Mouse (Mus musculus): ENCODE measurements around the gene Ttc30a2.
"Not testable (repeated sequence)": the region's sequence is repeated elsewhere in the genome, so short reads cannot be mapped to it uniquely, and the experiment has no call there.

Gene Ttc30a2

DNA sequence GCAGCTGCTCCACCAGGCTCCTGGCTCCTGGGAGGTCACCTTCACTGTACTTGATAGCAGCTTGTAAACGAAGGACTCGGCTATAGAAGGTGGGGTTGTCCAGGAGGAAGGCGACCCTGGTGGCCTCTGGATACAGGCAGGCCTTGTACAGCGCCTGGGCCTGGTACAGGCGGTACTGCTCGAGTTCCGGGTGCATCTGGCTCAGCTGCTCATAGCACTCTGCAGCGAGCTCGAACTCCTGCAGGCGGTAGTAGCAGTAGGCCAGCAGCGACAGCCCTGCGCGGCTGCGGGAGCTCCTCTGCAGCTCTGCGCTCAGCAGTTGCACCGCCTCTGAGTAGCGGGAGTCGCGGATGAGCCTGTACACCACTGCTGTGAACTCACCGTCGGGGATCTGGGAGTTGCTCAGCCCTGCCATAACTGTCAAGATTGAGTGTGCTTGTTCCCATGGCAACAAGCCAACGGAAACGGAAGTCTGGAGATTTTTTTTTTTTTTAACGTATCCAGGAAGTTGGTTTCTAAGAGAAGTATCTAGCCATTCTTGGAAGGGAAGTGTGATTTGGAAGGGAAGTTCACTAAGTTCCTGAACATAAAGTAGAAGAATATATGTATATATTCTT, at the start of gene Ttc30a2:
Gene Ttc30a2 (minus strand): TSS at position 419 of the 617 bp plus-strand sequence.
- not testable (repeated sequence) for DNase-seq

DNA sequence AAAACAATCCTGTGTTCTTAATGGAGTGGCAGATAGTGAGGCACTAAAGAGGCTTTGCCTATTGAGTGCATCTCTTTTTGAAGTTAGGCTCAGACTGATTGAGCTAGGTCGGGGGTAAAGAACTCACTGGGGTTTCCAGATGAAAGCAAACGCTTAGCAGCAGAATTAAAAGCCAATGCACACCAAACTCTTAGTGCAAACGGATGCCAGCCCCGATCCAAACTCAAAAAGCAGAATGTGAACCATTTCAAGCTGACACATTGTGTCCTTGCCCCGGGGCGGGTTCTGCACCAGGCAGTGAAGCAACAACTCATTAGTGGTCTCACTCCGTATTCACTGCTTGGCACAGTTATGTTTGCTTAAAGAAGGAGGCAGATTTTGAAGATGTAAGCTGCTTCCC, 38.9 kb upstream of the Ttc30a2 start:
- DNase-seq: no peak

DNA sequence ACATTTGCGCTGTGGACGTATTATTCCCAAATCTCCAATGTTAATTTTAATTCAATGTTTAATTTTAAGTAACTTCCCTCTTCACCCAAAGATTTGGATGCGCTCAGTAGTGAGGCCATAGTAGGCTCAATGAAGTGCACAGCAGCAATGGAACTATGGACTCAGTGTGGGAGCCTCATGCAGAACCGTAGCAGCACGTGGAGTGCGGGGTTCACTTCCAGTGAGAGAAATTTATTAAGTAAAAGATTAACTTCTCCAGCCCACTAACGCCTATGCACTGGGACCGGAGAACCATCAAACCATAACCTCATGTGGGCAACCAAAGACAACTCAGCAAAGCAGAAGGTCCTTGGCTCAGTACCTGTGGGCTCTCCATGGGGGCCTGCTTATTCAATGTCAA, 38.2 kb upstream of the Ttc30a2 start:
- DNase-seq: no peak

DNA sequence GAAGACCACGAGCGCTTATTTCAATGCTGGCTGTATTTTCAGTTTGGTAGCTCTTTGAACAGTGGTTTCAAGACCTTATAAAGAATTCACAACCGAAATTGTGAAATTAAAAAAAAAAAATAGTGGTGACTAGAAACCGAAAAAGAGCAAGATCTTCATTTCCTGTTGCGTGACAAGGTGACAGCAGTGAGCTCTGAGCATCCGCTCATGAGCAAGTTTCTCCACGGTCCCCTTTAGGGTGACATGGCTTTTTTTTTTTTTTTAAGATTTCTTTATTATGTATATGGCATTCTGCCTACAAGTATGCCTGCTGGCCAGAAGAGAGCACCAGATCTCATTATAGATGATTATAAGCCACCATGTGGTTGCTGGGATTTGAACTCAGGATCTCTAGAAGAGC, 37.5 kb upstream of the Ttc30a2 start:
- DNase-seq: no peak

DNA sequence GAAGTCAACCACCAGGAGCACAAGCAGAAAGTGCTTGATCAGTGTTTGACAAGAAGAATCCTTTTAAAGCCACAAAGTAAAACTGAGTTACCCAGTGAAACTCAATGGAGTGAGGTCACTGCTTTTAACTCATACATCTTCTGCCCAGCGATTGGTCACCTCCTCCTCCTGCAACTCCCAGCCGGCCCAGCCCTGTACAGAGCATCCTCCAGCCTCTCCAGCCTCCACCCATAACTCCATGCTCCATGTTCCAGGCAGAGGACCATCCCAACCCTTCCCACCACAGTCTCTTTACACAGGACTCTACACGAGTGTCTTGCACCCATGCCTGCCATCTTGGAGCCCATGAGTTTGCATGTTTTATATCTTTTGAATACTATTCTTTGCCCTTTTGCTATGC, 36.7 kb upstream of the Ttc30a2 start:
- DNase-seq: no peak

DNA sequence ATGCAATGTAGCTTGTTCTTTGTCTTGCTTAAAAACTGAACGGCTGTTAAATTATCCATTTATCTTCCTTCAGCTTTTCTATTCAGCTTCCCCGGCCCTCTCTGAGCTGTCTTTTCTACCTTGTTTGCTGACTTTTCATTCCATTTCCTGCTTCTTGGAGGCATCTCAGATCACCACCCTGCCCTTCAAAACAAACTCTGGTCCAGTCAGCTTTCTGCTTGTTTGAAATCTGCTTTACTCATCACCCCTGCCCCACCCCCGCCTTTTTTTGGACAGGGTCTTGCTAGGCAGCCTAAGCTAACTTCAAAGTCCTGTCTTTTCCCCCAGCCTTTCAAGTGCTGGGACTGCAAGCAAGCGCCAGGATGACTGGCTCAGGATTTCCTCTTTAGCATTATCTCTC, 28.2 kb upstream of the Ttc30a2 start:
- no peak for DNase-seq

DNA sequence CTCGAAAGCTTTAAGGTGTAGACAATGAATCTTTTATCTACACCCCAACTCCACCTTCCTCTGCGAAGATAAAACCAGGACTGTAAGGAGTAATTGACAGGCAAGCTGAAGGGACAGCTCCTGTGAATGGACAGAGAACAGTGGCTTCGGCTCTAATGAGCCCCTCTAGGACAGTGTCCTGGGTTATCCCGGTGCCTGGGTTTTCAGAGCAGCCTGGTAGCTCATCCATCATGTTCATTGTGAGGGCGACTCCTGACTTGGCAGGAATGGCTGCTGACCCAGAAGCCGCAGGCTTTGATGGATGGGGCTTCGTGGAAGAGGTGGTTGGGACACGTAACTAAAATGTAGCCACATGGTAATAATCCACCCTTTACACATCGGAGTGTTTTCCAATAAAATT, 24.9 kb upstream of the Ttc30a2 start:
- no peak for DNase-seq

DNA sequence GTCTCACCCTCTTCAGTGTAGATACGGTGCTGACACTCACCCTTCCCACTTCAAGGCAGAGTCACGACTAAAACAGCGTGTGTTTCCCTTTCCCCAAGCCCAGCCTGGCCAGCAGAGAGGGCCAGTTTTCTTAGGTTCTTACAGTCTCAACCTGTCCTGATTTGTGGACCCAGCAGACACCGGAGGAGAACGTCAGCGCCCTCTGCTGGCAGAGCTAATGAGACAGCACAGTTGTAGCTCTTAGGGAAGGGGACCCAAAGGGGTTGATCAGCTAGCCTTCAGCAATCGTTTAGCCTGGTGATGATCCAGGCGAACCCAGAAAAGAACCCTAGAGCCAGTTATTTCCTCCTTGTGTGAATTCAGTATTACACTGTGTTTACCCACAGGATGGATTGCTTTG, 23.4 kb upstream of the Ttc30a2 start:
- peak; percentile 29 to 64 for DNase-seq

DNA sequence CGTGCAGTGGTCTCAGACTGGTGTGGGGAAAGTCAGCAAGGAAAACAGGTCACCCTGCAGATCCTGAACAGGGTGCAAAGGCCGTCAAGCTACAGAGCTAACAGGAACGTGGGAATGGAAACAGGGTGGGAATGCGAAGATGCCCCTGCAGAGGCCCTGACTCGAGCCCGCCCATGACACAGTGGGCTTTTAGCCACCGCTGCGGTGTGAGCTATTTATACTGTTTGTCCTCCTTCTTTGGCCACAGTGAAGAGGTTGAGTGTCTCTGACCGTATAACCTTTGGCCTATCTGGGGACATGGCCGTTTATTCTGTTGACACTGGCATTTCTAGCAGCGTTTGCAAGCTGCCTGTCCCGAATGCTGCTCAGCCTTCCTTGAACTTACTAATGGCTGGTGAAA, 21.7 kb upstream of the Ttc30a2 start:
- DNase-seq: no peak

DNA sequence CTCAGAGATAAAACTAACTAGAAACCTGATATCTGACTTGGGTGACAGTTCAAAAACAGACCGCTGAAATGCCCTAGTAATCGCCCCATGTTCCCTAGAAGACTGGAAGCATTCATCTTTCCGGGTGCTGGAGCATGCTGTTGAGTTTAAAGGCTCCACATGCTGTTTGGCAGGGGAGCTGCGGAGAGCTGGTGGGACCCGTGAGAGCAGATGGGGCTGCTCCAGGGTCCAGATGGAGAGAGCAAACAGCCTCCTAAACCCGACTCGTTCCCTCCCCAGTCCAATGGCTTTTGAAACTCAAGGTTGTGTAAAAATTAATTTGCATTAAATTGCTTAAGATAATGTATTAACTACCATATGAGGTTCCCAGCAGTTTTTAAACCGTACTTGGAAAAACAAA, 20.7 kb upstream of the Ttc30a2 start:
- no peak for DNase-seq

DNA sequence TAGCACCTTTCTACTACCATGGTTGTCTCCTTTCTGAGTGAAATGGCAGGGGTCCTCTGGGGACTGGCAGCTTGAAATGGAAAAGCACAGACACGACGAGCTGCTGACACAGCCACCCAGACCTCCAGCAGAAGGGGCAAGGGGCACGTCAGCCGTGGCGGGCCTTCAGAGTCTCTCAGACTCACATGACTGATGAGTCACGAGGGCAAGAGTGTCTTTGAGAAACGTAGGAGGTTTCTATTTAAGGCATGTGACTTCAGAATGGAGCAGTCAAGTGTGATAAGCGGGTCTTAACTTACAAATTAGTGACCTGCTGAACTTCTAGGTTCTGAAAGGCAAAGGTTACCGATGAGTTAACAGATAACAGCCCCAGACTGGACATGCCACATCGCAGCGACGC, 19.8 kb upstream of the Ttc30a2 start:
- DNase-seq: no peak

DNA sequence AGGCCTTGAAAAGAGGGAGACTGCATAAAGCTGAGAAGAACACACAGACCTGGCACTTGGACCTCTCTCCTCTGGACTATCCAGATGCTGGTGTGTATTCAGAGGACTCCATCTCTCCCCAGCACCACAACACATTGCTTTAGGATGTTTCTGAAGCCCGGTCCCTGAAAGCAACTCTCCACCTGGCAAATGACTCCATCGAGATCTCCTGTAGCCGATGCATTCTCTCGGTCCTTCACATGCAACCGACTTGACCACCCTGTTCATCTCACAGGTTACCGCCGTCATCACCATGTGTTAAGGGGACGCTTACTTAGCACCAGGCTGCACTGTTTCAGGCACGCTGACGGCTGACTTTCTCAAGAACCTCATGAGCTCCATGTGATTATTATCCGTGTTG, 16.9 kb upstream of the Ttc30a2 start:
- no peak for DNase-seq

DNA sequence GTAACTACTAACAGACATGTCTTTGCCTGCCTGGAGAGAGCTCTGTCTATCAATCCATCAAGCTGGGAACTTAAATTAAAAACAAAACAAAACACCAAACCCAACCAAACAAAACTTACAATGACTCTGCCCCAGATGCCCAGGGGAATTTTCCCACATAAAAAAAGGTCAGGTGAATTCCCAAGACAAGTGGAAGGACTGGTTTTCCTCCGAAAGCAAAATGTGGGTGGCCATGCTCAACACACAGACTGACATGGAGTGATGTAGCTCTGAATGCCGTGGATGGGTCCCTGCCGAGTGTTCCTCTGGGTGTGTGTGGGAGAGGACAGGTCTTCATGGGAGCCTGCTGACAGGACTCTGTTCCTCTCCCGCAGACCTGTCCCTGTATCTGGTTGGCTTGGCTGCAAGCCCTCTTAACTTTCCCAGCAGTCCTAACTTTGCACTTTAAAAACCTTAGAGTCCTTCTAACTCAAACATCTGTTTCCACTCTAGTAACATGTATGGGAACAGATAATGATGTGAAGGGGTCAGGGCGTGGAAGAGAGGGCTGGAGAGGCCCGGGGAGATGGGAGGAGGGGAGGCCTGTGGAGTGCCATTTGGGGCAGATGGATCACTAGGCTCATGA, 13.7 kb upstream of the Ttc30a2 start:
- DNase-seq: no peak

DNA sequence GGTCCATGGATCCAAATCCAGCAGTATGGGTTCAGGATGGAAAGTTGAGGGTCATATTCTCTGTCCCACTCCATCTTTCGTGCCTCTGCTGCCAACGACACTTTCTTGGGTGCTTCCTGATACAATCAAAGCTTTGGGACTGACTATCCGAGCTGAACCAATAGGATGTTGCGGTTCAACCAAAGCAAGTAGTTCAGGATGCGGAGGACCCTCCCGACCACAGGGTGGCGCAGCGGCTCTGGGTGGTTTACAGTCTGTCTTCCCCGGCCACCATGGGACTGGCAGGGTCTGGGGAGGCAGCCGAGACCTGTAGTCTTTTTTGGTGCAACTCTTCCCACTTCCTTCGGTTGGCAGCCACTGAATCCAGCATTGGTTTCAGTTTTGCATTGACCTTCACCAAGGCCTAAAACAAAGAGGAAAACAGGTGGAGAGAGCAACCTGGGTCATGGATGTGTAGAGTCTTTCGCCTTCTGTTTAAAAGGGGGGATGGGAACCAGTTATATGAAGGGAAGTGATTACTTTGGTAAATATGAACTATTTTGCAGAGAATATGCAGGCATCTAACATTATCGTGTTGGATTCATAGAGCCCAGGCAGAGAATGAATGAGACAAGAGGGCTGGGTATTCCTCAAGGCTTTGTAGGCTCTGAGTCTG, 13.0 kb upstream of the Ttc30a2 start:
- peak; percentile 21 to 55 for DNase-seq

DNA sequence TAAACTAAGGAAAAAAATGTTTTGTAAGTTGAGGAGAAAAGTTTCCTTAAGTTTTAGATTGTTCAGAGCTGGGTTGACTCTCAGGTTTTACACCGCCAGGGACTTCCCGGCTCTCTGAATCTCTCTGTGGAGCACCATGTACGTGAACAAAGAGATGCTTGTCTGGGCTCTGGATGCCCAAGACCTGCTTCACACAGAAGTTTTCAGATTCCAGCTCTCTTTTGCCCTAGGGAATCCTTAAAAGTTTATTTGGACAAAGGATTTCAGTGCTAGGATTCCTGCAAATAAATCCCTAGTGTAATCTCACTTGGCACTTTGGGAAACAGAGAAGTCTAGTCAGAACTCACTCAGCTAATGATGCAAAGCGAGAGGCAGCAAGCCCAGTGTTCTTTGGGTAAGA, 11.7 kb upstream of the Ttc30a2 start:
- no peak for DNase-seq

DNA sequence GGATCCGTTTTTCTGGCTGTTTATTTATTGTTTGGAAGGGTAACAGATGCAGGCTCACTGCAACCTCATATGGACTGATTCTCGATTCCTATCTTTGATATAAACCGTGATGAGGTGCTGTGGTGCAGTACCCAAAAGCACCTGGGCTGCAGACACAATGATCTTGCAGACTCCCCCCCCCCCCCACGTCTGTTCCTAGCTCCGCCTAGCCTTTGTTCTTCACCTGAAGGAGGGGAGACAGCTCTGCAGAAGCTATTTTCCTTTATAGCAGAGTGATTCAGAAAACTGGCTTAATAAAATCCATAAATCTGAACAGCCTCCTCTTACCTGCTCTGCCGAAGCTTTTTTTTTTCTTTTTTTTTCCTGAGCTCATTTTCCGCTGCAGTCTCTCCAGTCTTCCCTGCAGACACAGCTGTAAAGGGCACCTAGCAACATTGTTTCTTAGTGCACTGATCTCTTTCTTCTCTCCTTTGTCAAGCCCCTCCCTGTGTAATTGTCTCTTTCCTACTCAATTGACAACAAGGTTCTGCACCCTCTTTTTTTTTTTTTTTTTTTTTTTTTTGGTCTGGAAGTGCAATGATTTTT, 10.9 kb upstream of the Ttc30a2 start:
- no peak for DNase-seq

DNA sequence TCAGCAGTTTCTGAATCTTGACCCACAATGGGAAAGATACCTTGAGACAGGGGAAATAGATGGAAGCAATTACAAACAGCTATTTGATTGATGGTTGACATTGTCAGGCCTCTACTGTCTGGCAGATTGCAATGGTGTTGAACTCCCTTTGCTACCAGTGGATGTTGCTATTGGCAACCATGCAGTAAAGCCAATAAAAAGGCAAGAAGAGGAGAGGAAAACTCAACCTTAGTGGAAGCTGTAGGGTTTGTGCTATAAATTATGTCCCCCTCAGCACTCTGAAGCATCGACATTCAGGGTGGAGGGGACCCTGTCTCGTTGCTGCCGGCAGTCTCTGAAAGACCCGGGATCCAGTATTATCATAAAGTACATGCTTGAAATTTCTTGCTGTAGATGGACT, 10.4 kb upstream of the Ttc30a2 start:
- no peak for DNase-seq

DNA sequence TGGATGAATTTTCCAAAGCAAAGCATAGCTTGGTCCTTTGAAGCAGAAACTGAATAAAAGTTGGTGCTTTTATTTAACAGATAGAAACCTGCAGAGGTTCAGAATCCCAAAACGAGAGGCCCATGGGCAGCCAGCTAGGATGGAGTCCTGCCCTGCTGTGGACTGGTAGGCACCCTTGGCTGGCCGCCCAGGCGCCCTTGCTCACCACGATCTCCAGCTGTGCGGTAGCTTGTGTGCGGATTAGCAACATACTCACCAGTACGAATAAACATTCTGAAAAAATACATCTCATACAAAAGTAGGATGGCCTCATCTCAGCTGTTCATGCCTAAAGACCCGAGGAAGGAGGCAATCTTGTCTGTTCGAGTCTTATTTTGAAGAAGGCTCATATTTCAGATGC, 9.8 kb upstream of the Ttc30a2 start:
- DNase-seq: no peak

DNA sequence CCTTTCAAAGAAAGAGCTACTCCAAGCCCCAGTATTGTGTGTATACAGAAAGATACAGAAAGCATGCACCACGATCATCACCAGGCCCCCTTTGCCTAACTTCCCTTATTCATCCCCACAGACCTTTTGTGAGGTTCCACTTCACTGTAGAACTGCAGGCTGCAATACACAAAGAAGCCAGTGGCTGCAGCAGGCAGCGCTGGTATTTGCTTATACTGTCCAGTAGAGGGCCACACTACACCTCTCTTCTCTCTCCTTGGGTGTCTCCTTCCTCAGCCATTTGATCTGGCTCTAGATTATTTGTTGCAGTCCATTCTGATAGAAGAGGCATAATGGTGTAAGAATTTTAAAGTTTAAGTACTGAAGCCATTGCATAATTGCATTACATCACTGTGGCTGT, 7.2 kb upstream of the Ttc30a2 start:
- DNase-seq: peak in 1 of 2 experiments; percentile 27

DNA sequence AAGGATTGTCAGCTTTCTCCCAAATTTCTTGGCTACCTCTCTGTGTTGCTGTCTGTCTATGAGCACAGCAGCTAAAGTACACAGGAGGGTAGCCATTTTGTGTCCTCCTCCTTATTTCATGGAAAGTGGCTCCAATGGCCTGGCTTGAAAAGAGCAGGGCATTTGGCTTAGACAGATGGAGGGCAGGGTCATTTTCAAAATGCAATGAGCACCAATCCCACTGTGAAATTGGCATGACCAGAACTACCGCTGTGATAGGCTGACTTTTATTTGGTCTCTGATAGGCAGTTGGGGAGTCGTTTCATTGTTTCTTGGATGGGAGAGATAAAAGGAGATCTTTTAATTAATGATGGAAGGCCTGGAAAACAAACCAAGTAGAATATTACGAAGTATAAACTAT, 5.9 kb upstream of the Ttc30a2 start:
- DNase-seq: no peak

DNA sequence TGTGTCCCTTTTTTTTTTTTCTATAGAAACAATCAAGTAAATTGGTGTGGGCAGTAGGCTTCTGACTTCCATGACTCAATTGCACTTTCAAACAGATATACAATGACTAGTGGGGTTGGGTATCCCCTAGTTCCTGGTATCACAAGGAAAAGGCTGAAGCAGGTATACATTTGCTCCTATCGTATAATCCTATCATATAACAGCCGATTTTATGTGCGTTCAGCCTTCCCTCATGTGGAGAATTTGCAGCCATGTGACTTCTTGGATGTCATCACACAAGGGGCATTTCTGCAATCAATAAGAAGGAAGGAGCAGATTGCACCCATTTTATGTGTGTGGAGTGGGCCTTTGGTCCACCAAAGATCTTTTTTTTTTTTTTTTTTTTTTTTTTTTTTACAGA, 5.1 kb upstream of the Ttc30a2 start:
- no peak for DNase-seq

DNA sequence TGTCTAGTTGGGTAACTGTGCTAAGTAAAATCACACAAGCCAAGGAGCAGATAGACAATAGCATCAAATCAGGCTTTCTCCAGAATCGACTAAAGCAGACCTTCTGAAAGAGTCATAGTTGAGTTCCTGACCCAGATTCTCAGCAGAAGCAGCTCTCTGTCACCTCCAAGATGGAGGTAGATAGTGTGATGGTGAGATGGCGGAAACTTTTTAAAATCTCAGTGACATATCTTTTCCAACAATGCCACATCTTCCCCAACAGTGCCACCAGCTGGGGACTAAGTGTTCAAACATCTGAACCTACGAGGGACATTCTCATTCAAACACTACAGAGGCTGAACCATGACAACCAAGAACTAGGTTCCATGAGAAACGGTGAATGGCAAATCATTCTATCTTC, 4.7 kb upstream of the Ttc30a2 start:
- DNase-seq: no peak

DNA sequence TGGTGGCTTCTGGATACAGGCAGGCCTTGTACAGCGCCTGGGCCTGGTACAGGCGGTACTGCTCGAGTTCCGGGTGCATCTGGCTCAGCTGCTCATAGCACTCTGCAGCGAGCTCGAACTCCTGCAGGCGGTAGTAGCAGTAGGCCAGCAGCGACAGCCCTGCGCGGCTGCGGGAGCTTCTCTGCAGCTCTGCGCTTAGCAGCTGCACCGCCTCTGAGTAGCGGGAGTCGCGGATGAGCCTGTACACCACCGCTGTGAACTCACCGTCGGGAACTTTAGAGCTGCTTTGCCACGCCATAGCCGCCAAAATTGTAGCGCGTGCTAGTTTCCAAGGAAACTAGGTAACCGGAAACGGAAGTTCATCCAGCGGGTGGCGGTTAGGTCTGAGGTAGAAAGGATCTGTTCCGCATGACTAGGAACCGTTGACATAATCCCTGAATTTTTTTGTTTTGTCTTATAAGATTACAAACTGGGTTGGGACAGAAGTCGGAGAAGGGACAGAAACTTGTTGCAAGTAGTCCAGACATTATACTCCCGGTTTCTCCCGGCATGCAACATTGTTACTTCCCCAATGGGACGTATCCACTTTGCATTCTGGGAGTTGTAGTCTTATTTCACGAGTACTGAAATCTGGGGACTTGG, 3.6 kb upstream of the Ttc30a2 start, which contains the start of gene Ttc30a1:
Gene Ttc30a1 (minus strand): TSS at position 528 of the 642 bp plus-strand sequence.
- DNase-seq: peak; percentile 35 to 57
